Mouse (Mus musculus): ENCODE data around the gene Fam241a.

Fam241a gene

GRCm38 (mm10) chr3:127834040-127834439 lies 62.1 kb downstream of the Fam241a start:
- no peak for DNase-seq

GRCm38 (mm10) chr3:127831079-127831478 lies 65.0 kb downstream of the Fam241a start:
- no peak for DNase-seq

DNA sequence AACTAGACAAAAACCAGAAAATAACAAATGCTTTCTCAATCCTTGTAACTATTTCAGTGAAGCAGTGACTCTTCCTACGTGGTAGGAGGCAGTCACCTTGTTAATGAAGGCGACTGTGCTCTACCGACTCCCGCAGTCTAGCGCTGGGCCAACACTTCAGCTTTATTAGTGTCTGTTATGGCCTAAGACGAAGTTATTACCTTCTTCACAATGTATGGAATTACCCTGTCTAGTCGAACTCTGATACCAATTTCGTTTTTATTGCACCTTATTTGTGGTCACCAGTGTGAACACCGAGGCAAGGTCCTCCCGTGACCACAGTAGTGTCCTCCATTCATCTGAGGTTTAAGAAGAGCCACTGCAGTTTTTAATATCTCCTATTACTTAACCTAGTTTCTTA lies 65.9 kb downstream of the Fam241a start:
- no peak for DNase-seq

GRCm38 (mm10) chr3:127827123-127827522 lies 69.0 kb downstream of the Fam241a start:
- peak in 1 of 2 experiments; percentile 7 for DNase-seq

DNA sequence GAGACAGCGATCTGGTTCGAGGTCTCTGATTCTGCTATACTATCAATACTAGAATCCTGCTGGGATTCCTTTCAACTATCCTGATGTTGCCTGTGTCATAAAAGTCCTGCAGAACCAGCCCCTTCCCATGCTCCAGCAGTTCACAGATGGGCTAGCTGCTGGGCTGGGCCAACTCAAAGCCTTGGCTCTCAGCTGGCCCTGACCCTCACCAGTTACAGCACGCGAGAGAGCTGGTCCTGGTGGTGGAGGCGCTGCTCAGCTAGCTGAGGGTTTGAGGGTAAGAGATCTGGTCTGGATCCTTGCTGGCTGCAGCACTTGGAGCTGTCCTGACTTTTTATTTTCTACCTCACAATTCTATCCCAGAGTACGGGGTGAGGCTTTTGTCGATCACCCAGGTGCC lies 69.6 kb downstream of the Fam241a start:
- no peak for DNase-seq

- DNase-seq, result no peak
Observed at GRCm38 (mm10) chr3:127823886-127824863, 71.9 kb downstream of the Fam241a start.

DNA sequence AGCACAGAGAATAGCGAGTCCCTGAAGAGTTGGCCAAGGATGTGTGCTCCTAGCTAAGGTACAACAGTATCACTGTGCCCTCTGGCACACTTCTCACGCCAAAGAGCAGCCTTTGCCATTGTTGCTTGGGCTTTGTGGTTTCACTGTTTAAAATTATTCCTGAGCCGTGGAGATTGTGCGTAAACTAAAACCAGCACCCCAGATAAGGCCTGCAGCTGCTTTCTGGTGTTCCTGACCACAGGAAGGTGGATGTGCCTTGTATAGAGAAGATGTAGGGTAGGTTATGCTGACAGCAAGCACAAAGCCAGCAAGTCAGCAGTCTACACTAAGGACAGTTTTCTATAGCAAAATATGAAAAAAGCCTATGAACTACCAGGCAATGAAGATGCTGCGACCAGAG lies 74.9 kb downstream of the Fam241a start:
- no peak for DNase-seq

GRCm38 (mm10) chr3:127820400-127820799 lies 75.7 kb downstream of the Fam241a start:
- no peak for DNase-seq
